Mouse (Mus musculus): ENCODE data around the gene Grhpr.
"Not testable (repeated sequence)": the region's sequence is repeated elsewhere in the genome, so short reads cannot be mapped to it uniquely, and the experiment has no call there.

The Grhpr gene

GRCm38 (mm10) chr4:45018452-45018980, 37.3 kb downstream of the Grhpr start, which contains the start of gene Polr1e:
Gene Polr1e, plus strand, starts transcription at chr4:45018583.
- peak; percentile 81 for DNase-seq

DNA sequence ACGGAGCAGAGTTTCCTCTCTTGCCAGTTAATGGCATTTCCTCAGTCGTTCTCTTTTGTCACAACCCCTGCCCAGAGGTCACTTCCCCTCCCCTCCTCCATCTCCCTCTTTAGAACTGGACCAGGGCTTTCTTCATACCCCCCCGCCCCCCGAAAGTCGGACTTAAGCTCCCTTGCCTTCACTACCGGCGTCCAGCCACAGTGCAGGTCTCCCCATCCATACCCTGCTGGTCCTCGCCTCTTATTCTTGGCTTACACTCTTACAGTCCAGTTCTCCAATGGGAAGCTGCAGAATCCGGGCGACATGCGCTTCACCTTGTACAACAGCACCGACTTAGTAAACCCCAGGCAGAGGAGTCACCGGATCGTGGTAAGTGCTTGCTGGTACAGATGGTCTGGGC, 37.8 kb downstream of the Grhpr start:
- peak; percentile 17 for DNase-seq

- no peak for DNase-seq
Measured at GRCm38 (mm10) chr4:45026459-45026858, 45.3 kb downstream of the Grhpr start.

- DNase-seq, result no peak
Measured at GRCm38 (mm10) chr4:45032586-45032985, 51.4 kb downstream of the Grhpr start.

GRCm38 (mm10) chr4:45034693-45035628, 53.8 kb downstream of the Grhpr start:
- no peak for DNase-seq

DNA sequence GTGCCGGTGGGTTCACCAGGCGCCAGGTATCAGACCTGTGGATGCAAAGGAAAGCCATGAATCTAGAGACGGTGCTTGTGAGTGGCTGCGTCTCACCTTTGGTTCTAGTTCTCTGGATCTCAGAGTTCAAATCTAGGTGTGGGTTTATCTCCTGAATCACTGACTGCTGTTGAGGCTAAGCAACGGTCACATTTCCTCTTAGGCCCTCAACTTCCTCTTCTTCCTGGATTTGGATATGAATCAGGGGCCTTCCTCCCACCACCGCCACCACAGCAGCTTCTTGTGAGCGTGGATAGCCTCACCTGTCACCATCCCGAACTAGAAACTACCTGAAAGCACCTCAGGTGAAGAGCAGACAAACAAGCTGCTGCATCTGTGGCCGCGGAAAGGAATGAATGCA, 54.9 kb downstream of the Grhpr start:
- DNase-seq, result no peak

- no peak for DNase-seq
Measured at GRCm38 (mm10) chr4:45036571-45036970, 55.4 kb downstream of the Grhpr start.

DNA sequence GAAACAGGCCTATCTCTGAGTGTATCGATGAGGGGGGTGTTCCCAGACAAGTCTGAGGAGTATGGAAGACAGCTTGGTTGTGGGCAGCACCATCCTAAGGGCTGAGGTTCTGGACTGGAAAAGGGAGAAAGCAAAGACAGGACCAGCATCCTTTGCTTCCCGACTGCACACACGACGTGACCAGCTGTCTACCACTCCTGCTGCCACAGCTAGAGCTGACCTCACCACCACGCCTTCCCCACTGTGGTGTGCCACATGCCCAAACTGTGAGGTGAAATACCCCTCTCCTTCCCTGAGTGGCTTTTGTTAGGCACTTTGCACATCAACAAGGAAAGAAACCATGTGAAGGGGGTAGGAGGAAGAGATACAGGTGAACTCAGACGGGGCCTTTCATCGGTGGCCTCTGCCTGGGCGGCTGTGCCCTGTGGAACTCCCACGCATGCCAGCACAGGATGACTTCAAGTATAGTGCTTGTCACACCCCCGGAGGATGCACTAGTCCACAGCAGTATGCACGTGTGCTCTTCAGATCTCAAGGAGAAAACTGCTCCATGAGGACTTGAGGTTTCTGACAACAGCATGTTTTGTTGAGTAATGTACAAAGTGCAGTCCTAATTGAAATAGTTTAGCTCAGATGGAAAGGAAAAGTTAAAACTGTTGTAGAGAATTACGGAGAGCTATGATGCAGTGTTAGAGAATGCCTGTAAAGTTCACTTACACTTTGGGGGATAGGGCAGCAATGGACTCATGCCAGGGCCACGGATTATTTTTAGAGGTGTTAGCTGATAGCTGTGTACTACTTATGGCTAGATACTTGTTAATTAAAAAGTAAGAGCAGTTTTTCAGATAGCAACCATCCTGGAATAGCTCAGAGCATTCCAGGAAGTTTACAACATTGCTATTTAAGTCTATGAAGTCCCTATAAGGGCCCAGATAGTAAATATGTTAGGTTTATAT, 56.5 kb downstream of the Grhpr start:
- DNase-seq, result no peak

DNA sequence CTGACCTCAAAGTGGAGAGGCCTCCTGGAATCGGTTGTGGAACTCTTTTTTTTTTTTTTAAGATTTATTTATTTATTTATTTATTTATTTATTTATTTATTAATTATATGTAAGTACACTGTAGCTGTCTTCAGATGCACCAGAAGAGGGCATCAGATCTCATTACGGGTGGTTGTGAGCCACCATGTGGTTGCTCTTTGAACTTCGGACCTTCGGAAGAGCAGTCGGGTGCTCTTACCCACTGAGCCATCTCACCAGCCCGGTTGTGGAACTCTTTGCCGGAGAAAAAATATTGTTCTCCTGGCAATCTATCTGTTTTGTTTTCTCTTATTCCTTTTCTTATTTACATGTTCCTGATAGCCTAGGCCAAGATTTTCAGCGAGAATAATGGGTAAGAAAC, 57.7 kb downstream of the Grhpr start:
- DNase-seq, result not testable (repeated sequence)

GRCm38 (mm10) chr4:45039546-45039945, 58.4 kb downstream of the Grhpr start:
- not testable (repeated sequence) for DNase-seq

All from cerebellum, adult 11-12 months (tissue).